Mouse (Mus musculus) mesoderm, embryonic 11.5 days (tissue): Measurements from ENCODE around the gene Tas2r119.

Experiments
- DNase-seq: peaks from one replicate; pipeline ENCODE4 v3.0.0-alpha.2; 2012; ENCODE audit warnings: low read depth, low spot score

Tas2r119 gene

DNA sequence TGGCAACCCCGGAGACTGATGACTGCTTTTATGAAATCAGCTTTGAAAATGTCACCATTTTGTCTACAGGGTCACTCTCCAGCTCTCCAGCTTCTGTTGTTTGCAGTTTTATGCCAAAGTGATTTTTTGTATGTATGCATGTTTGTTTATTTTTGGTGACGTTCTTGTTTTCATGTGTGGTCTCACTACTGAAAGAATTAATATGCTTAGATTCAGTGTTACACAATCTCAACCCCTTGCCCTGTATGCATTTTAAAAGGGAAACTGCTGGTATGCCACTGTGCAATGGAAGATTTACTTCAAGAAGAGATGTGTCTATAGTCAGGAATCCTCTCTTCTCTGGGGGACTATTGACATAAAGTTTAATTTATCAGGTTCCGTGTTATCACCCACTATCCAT, 48.3 kb downstream of the Tas2r119 start:
- DNase-seq = no peak

DNA sequence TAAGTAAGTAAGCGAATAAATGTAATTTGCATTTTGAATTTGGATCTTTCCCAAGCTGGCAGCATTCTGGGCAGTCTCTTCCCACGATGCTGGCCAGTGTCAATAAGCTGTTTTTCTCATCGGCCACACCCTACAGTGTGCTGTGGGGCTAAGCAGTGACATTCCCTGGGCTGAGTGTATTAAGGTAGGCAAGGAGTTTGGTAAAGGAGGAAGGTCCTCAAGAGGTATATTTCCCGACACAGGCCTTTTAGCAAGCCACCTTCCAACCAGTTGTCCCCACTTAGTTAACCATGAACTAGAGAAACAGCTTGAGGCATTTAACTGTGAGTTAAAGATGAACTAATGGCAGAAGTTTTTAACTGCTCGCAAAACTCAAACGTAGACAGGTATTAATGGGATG, 49.3 kb downstream of the Tas2r119 start:
- no peak for DNase-seq

DNA sequence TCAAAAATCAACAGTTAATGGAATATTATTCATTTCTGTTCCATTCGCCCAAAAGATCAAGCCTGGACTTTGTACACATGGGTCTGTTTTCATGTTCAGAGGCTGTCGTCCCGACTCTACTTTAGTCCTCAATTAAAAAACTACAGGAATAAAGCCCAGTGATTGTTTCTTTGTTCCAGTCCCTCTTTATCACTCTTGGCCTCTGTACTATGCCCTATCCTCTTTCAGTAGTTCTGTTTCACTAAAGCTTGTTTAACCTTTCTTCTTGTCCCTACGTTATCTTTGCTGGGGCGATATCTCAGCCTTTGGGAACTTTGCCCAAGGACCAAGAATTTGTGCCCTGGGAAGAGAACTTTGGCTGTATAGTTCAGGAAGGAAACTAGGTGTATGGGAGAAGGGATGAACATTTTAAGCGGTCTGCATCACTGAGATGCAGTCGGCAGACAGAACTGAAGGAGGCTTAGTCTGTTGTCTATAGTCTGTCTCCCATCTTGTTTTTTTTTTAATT, 49.9 kb downstream of the Tas2r119 start:
- DNase-seq = no peak
